Mouse (Mus musculus): ENCODE measurements around the gene Etnk2. TPM values are rescaled to one million over a fixed set of nuclear protein-coding genes. Genes with fewer than 3 reads are reported as not detected.

Gene Etnk2
- polyA plus RNA-seq, 1 experiment, result not detected

DNA sequence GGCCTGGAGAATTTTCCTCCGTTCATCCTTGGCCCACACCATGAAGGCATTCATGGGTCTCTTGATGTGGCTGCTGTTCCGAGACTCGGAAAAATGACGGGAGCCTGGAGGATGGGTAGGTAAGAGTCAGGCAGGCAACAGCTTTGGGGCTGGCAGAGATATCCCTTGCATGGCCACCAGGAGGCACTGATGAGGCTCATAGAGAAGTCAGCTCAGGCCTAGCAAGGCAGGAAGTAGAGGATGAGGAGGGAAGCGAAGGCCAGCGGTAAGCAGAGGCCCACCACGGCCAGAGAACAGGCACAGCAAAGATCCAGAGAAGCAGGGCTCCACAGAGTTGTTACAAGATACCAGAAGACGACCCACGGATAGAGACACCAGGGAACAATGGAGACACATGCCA is 22.1 kb downstream of the Etnk2 start:
- H3K4me1 ChIP-seq (ENCODE audit: control insufficient read depth, insufficient read depth, low read length), result peaks cover 15% of the 10 kb centered on the region
- 55% methylated on average over 9 of the region's 9 CpGs for WGBS
- H3K27ac ChIP-seq (ENCODE audit: insufficient read depth, low read depth, low read length), result no peak overlapping the region

DNA sequence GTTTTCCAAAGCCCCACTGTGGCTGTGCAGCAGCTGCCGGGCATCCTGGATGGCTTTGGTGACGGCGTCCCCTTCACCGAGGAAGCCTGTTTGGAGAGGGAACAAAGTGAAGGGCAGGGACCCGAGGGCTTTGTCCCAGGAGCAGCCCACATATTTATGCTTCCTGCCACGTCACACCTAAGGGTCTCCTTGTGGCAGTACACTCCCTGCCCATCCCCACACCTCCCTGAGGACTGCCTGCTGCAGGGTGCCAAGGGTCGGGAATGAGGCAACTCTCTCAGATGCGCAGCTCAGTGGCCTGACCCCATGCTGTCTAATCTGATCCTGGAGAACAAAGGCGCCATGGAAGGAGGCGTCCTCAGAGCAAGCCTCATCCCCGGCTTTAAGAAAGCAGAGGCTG is 22.8 kb downstream of the Etnk2 start:
- 74% methylated on average over 11 of the region's 11 CpGs for WGBS
- H3K27ac ChIP-seq (ENCODE audit: insufficient read depth, low read depth, low read length), result no peak overlapping the region
- H3K4me1 ChIP-seq (ENCODE audit: control insufficient read depth, insufficient read depth, low read length), result peaks cover 12% of the 10 kb centered on the region; the same call in 1 of the 2 replicates
- TF ChIP-seq POLR2A (IDR thresholded peaks at IDR 0.05; ENCODE audit: insufficient read depth, low read depth, low read length) (no peak), CTCF (IDR thresholded peaks at IDR 0.05; ENCODE audit: insufficient read depth, low read depth, low read length) (no peak)
- no peak overlapping the region for H3K4me3 ChIP-seq (ENCODE audit: insufficient read depth, low read depth, low read length)

More for the DNA sequence above, 22.1 kb downstream of the Etnk2 start:
- no peak overlapping the region for H3K4me3 ChIP-seq (ENCODE audit: insufficient read depth, low read depth, low read length)
- peak; percentile 62; the same call in 1 of the 2 replicates for TF ChIP-seq CTCF (IDR thresholded peaks at IDR 0.05; ENCODE audit: insufficient read depth, low read depth, low read length)
- TF ChIP-seq POLR2A (IDR thresholded peaks at IDR 0.05; ENCODE audit: insufficient read depth, low read depth, low read length), result no peak

DNA sequence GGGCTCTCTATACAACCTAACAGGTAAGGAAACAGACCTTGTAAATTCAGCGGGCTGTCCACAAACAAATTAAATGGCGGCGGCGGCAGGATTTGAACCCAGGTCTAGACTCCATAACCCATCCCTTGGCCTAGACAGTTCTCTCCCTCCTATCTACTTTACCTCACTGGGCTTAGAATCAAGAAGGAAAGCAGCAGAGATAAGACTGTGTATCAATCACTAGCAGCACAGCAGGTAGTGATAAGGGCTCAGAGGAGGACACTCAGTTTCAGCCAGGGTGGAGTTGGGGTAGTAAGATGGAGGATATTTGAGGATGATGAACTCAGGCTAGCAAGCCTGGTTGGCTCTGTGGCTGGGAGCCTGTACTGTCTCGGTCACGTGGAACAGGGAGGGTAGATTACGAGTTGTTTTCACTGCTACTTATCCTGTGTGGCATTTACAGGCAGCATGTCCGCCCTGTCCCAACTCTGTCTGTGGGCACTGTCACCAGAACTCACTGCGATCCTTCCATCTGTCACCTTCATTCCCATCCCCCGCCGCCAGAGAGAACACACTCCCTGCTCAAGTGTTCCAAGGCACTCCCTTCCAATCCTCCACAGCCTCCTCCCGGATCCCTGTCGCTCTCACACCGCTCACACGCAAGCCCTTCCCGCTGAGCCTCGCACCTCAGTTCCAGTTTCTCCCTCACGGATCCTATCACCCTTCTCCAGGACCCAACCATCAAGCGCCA is 24.3 kb downstream of the Etnk2 start:
- TF ChIP-seq CTCF (IDR thresholded peaks at IDR 0.05; ENCODE audit: insufficient read depth, low read depth, low read length), result no peak
- no peak for TF ChIP-seq POLR2A (IDR thresholded peaks at IDR 0.05; ENCODE audit: insufficient read depth, low read depth, low read length)
- WGBS, result 86% methylated on average over 19 of the region's 19 CpGs
- Histone ChIP-seq H3K27ac (ENCODE audit: insufficient read depth, low read depth, low read length) (no peak overlapping the region), H3K4me3 (ENCODE audit: insufficient read depth, low read depth, low read length) (no peak overlapping the region), H3K4me1 (ENCODE audit: control insufficient read depth, insufficient read depth, low read length) (0 out of 2 replicates have a peak, but pooled peaks cover 7% of the 10 kb centered on the region)

DNA sequence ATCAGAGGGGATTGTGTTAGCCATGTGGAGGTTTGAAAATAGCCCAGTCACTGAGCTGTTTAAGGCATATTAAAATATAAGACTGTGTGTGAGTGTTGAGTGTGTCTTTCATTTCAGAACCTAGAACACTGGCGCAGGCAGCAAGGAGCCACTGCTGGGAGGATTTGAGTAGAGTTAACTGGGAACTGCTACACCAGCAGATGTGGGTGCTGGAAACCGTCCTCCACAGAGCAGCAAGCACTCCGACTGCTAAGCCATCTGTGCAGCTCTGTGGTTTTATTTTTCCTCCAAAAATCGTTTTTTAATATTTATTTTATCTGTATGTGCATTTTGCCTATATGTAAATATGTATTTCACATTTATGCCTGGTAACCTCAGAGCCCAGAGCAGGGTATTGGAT is 31.3 kb downstream of the Etnk2 start:
- H3K4me1 ChIP-seq (ENCODE audit: control insufficient read depth, insufficient read depth, low read length), result peaks cover 19% of the 10 kb centered on the region
- H3K27ac ChIP-seq (ENCODE audit: insufficient read depth, low read depth, low read length), result no peak overlapping the region
- TF ChIP-seq CTCF (IDR thresholded peaks at IDR 0.05; ENCODE audit: insufficient read depth, low read depth, low read length), result no peak
- TF ChIP-seq POLR2A (IDR thresholded peaks at IDR 0.05; ENCODE audit: insufficient read depth, low read depth, low read length), result no peak
- WGBS, result 70% methylated on average over 4 of the region's 4 CpGs
- H3K4me3 ChIP-seq (ENCODE audit: insufficient read depth, low read depth, low read length), result no peak overlapping the region

DNA sequence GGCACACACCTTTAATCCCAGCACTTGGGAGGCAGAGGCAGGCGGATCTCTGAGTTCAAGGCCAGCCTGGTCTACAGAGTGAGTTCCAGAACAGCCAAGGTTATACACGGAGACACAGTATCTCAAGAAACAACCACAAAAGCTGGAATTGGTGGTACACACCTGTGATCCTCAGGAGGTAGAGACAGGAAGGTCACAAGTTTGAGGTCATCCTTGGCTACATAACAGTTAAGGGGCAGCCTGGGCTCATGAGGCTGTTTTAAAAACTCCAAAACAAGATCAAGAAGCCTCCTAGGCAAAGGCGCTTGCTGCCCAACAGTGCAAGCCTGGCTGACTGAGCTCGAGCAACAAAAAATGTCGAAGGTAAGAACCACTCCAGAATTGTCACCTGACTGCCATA is 33.3 kb downstream of the Etnk2 start:
- TF ChIP-seq CTCF (IDR thresholded peaks at IDR 0.05; ENCODE audit: insufficient read depth, low read depth, low read length), result no peak
- no peak for TF ChIP-seq POLR2A (IDR thresholded peaks at IDR 0.05; ENCODE audit: insufficient read depth, low read depth, low read length)
- Histone ChIP-seq H3K4me3 (ENCODE audit: insufficient read depth, low read depth, low read length) (no peak overlapping the region), H3K4me1 (ENCODE audit: control insufficient read depth, insufficient read depth, low read length) (peaks cover 21% of the 10 kb centered on the region), H3K27ac (ENCODE audit: insufficient read depth, low read depth, low read length) (no peak overlapping the region)
- 90% methylated on average over 5 of the region's 5 CpGs for WGBS

DNA sequence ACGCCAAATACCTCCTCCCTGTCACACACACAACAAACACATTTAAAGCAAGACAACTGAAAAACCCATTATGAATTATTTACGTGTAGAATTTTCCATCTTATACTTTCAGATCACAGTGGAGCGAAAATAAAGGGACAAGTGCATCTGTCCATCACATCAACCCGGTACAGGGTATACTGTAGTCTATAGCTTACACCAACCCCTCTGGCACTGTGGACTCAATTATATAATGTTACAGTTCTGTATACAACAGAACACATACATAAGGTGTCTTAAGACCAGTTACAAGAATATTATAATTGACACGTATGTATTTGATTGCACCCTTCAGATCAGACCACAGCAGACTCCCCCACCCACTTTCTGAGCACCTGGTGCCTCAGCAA is 33.7 kb downstream of the Etnk2 start:
- Histone ChIP-seq H3K4me1 (ENCODE audit: control insufficient read depth, insufficient read depth, low read length) (peaks cover 21% of the 10 kb centered on the region), H3K27ac (ENCODE audit: insufficient read depth, low read depth, low read length) (no peak overlapping the region), H3K4me3 (ENCODE audit: insufficient read depth, low read depth, low read length) (no peak overlapping the region)
- TF ChIP-seq CTCF (IDR thresholded peaks at IDR 0.05; ENCODE audit: insufficient read depth, low read depth, low read length) (no peak), POLR2A (IDR thresholded peaks at IDR 0.05; ENCODE audit: insufficient read depth, low read depth, low read length) (no peak)
- 81% methylated on average over 5 of the region's 5 CpGs for WGBS

DNA sequence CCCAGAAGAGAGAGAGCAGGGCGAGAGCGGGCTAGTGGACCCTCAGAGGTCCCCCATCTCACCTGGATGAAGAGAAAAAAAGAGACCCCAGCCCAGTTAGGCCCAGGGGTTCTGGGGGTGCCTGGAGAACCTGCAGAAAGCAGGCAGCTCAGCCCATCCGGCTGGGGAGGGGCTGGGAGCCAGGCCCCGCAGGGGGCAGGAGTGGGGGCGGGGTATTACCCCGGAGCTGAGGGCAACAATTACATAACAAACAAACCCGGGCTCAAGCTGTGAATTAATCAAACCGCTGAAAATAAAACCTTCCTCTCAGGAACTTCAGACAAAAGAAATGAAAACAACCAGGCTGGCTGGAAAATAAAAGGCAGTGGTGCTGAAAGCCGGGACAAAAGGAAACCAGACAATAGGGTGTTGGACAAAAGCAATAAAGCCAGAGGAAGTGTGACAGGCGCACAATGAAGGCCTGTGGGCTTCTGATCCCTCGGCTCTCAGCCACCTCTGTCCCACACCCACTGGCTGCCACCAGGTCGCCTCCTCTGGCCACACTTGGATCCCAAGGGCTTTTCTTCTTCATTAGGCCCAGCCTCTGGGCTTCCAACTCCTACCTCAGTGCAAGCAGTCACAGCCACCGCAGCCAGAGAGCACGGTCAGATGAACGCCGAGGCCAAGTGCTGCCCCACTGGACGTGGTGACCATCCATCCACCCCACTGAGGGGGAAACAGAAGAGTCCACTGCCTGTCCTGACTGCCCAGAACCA is 34.3 kb downstream of the Etnk2 start:
- TF ChIP-seq POLR2A (IDR thresholded peaks at IDR 0.05; ENCODE audit: insufficient read depth, low read depth, low read length) (no peak), CTCF (IDR thresholded peaks at IDR 0.05; ENCODE audit: insufficient read depth, low read depth, low read length) (no peak)
- Histone ChIP-seq H3K4me3 (ENCODE audit: insufficient read depth, low read depth, low read length) (no peak overlapping the region), H3K4me1 (ENCODE audit: control insufficient read depth, insufficient read depth, low read length) (peaks cover 21% of the 10 kb centered on the region), H3K27ac (ENCODE audit: insufficient read depth, low read depth, low read length) (peak overlapping the region; percentile 78)
- WGBS, result 18% methylated on average over 17 of the region's 17 CpGs

DNA sequence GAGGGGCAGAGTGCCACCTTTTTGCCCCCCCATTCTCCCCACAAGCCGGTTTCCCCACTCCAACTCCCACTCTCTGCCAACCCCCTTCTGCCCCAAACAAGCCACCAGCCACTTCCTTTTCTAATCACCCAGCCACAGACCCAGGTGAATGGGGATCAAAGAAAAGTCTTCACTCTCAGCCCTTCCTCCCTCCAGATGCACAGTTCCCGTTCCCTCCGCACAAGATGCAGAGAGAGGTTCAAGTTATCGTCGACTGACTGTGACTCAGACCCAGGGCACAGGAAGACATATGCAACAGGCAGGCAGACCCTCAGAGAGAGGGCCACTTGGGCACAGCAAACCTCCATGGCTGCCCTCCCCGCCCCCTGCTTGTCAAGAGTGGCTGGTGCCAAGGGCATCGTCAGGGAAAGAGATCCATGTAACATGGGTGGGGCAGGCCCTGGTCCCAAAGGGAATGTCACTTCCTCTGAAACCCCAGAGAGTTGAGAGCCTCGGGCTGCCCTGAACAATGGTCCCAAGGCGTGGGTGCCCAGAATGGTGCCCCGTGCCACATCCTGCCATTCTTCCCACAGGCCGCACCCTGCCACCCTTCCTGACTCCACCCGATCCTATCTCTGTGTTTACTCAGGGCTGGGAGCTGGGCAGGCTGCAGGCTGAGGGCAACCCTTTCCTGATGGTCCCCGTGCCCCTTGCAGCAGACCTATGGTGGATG is 36.8 kb downstream of the Etnk2 start:
- WGBS, result 81% methylated on average over 13 of the region's 13 CpGs
- Histone ChIP-seq H3K4me3 (ENCODE audit: insufficient read depth, low read depth, low read length) (no peak overlapping the region), H3K4me1 (ENCODE audit: control insufficient read depth, insufficient read depth, low read length) (peaks cover 18% of the 10 kb centered on the region), H3K27ac (ENCODE audit: insufficient read depth, low read depth, low read length) (no peak overlapping the region)
- TF ChIP-seq CTCF (IDR thresholded peaks at IDR 0.05; ENCODE audit: insufficient read depth, low read depth, low read length) (no peak), POLR2A (IDR thresholded peaks at IDR 0.05; ENCODE audit: insufficient read depth, low read depth, low read length) (no peak)

All from olfactory bulb, adult 2 months (tissue).